In genomic region chr12:96226446-96226845, GRCm38 (mm10) we compare ENCODE assay signal across 17 mouse cellular contexts.
A peak's percentile ranks its signal among the peaks of the same experiment; 100 is the strongest.
DNase-seq lines count a peak whose midpoint lies in the region; ATAC-seq lines count a peak whose summit lies in the region.
"Had no signal": no experiment of that assay in that cellular context is flagged by ENCODE, and none has a peak within 500 bp of the region (broad histone marks: within the 10 kb centered on the region; RNA-seq: fewer than 3 reads in every experiment).

No protein-coding gene starts in this region.

- peak; percentile 93 for ATAC-seq in granulocyte monocyte progenitor cell, adult 5-6 weeks (replicated peaks; ENCODE audit: poor library complexity, severe bottlenecking)
- peak; percentile 58 for ATAC-seq in megakaryocyte progenitor cell, adult 5-6 weeks (replicated peaks; ENCODE audit: poor library complexity)
- ATAC-seq: activated CD4-positive, CD25-positive, alpha-beta regulatory T cell, adult 4 months; CD4-positive, CD25-positive, alpha-beta regulatory T cell, adult 4 months; Patski had no signal

- DNase-seq in spleen, postnatal 14 days (ENCODE audit: low spot score in 2 of 2), result no peak
- no peak for DNase-seq in lung, postnatal 36 days
- DNase-seq: adrenal gland, adult 2 months; adrenal gland, adult 8-10 months; adrenal gland, postnatal 10 days; adrenal gland, postnatal 14 days; adrenal gland, postnatal 25 days; adrenal gland, postnatal 36 days; B cell, adult 2 months; cerebellum, adult 11 months; cerebellum, adult 11-12 months; cerebellum, adult 18-20 months had no signal
